Mouse (Mus musculus) midbrain, embryonic 11.5 days (tissue): ENCODE results near the gene Peli3. TPM values are rescaled to one million over a fixed set of nuclear protein-coding genes. Genes with fewer than 3 reads are reported as not detected.

Experiments
- ATAC-seq: fragments of 200-750 bp; cut with Nextera tagmentation; 2 replicates; pipeline ENCODE4 v1.8.0; 2017; ENCODE audit warnings: moderate TSS enrichment, moderate library complexity; ENCODE audit not compliant: low FRiP score
- DNase-seq: peaks from one replicate; pipeline ENCODE4 v3.0.0; 2015; ENCODE audit warnings: low spot score; ENCODE audit errors: missing footprints
- H3K27ac ChIP-seq: fragments of 300-500 bp; sonication (generic); 2 replicates; pipeline ENCODE4 v1.5.1; 2014; ENCODE audit warnings: low read depth, low read length
- H3K27me3 ChIP-seq: fragments of 300-500 bp; sonication (generic); 2 replicates; pipeline ENCODE4 v1.6.1; 2014; ENCODE audit warnings: mild to moderate bottlenecking, low read length, moderate library complexity, mixed read lengths; ENCODE audit not compliant: control insufficient read depth, insufficient read depth
- H3K36me3 ChIP-seq: fragments of 300-500 bp; sonication (generic); 2 replicates; pipeline ENCODE4 v1.6.1; 2014; ENCODE audit warnings: mild to moderate bottlenecking, low read length, moderate library complexity, mixed read lengths; ENCODE audit not compliant: control insufficient read depth, insufficient read depth
- H3K4me1 ChIP-seq: fragments of 300-500 bp; sonication (generic); 2 replicates; pipeline ENCODE4 v1.6.1; 2014; ENCODE audit warnings: low read length; ENCODE audit not compliant: control insufficient read depth, insufficient read depth
- H3K4me2 ChIP-seq: fragments of 300-500 bp; sonication (generic); 2 replicates; pipeline ENCODE4 v1.6.1; 2014; ENCODE audit warnings: mild to moderate bottlenecking, moderate library complexity
- H3K4me3 ChIP-seq: fragments of 300-500 bp; sonication (generic); 2 replicates; pipeline ENCODE4 v1.5.1; 2014; ENCODE audit warnings: low read depth, low read length
- H3K9ac ChIP-seq: fragments of 300-500 bp; sonication (generic); 2 replicates; pipeline ENCODE4 v1.6.1; 2014; ENCODE audit warnings: low read length
- H3K9me3 ChIP-seq: fragments of 300-500 bp; sonication (generic); 2 replicates; pipeline ENCODE4 v1.6.1; 2016; ENCODE audit warnings: low read length; ENCODE audit not compliant: control insufficient read depth
- WGBS: fragments of 180-500 bp; shearing (Covaris S2); extraction: QIAGEN DNeasy Blood & Tissue Kit; methylation state at CpG from one replicate; pipeline ENCODE4 v1.1.7; 2014; 5-methylcytosine and 5-hydroxymethylcytosine counted together
- polyA plus RNA-seq: library from polyadenylated mRNA; unstranded; fragments of >200 nt; fragmentation: Nextera tagmentation; extraction: Ambion mirVana; gene quantifications from 2 replicates; pipeline ENCODE4 v1.2.1, GENCODE M21; 2014

Gene Peli3
- 1.3 and 1.5 TPM in 2 replicates for polyA plus RNA-seq

- WGBS, result 2% methylated on average over 54 of the region's 55 CpGs
- Histone ChIP-seq H3K4me3 (peak within 1 kb of the TSS; percentile 58), H3K4me1 (peaks cover 4% of the 10 kb centered on the region; the same call in 1 of the 2 replicates), H3K36me3 (no peaks in the 10 kb centered on the region), H3K9me3 (no peaks in the 10 kb centered on the region), H3K27me3 (peaks cover 8% of the 10 kb centered on the region; the same call in 1 of the 2 replicates), H3K27ac (no peak within 1 kb of the TSS), H3K4me2 (peak within 1 kb of the TSS; percentile 99), H3K9ac (peak within 1 kb of the TSS; percentile 63)
- peak; percentile 97 for DNase-seq
- ATAC-seq, result peak; percentile 96
These were observed at the start of gene Peli3 for GRCm38 (mm10) chr19:4942551-4943252. Peli3 (minus strand) TSS chr19:4943127.

DNA sequence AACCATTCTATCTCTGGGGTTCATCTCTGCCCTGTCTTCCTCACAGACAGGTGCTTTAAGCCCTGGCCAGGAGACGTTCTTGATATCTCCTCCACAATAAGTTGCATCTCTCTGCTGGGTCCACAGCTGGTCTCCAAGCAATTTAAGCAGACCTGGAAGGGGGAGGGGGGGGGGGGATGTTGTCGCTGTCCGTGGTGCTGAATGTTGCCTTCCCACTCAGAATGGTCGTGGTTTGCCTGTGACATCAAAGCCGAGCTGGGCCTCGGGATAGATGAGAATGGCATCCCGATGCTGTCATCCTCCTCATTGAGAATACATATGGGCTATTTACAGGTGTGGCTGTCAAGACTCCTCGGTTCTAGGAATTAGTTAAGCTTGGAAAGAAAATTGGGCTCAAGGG is 49.4 kb upstream of the Peli3 start:
- ATAC-seq, result no peak
- Histone ChIP-seq H3K27ac (no peak overlapping the region), H3K4me2 (no peak overlapping the region), H3K4me3 (no peak overlapping the region), H3K9me3 (no peaks in the 10 kb centered on the region), H3K36me3 (no peaks in the 10 kb centered on the region), H3K9ac (no peak overlapping the region), H3K4me1 (peaks cover 6% of the 10 kb centered on the region), H3K27me3 (peaks cover 40% of the 10 kb centered on the region)
- WGBS, result 22% methylated on average over 8 of the region's 8 CpGs
- DNase-seq, result peak; percentile 88

DNA sequence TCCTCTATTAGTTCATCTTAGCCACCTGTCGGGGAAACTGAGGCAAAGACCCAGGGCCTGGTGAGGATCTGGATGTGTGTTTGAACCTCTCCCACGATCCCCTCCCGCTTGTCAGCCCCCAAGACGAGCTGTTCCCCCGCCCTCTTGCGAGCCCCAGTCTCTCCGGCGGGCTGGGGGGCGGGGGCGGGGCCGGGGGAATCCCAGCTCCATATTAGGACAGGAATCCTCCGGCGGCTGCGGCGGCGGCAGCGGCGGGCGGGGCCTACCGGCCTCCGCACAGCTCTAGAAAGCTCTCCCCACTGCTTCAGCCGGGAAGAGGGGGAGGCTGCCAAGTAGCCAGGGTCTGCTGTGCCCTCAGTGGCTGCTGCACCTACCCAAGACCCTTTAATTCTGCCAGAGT is 47.8 kb upstream of the Peli3 start:
- H3K4me3 ChIP-seq, result 0 out of 2 replicates have a peak overlapping the region, but pooled peaks have one; percentile 3
- no peak for DNase-seq
- no peak overlapping the region for H3K27ac ChIP-seq
- peak overlapping the region; percentile 33 for H3K4me2 ChIP-seq
- H3K9ac ChIP-seq, result no peak overlapping the region
- H3K27me3 ChIP-seq, result peaks cover 40% of the 10 kb centered on the region
- no peak for ATAC-seq
- H3K9me3 ChIP-seq, result no peaks in the 10 kb centered on the region
- peaks cover 6% of the 10 kb centered on the region for H3K4me1 ChIP-seq
- H3K36me3 ChIP-seq, result no peaks in the 10 kb centered on the region
- 2% methylated on average over 19 of the region's 22 CpGs for WGBS

DNA sequence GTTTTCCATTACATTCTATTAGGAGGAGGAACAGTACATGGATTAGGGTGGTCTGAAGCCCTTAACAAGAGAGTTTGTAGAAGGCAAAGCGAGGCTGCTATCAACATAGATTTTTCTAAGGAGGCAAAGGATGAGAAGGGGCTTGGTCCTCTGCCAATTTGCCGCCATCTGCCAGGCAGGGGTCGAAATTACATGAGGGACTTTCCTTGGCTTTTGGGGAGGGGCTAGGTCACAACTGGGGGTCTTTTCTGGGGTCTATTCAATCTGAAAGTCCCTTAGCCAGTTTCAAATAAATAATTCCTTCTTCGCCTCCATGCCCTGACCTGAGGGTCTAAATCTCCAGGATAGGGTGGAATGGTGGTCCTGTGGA is 47.3 kb upstream of the Peli3 start, which contains the start of gene Npas4:
TSS of gene Npas4 (minus strand) at position 61 of the 370 bp plus-strand sequence.
- 13% methylated on average over 4 of the region's 4 CpGs for WGBS
- peak within 1 kb of the TSS; percentile 45 for H3K4me2 ChIP-seq
- no peak within 1 kb of the TSS for H3K27ac ChIP-seq
- H3K27me3 ChIP-seq, result peaks cover 40% of the 10 kb centered on the region
- H3K4me3 ChIP-seq, result peak within 1 kb of the TSS; percentile 34
- H3K9me3 ChIP-seq, result no peaks in the 10 kb centered on the region
- ATAC-seq (no peak), DNase-seq (no peak)
- peaks cover 6% of the 10 kb centered on the region for H3K4me1 ChIP-seq
- no peak within 1 kb of the TSS; the same call in 1 of the 2 replicates for H3K9ac ChIP-seq
- H3K36me3 ChIP-seq, result no peaks in the 10 kb centered on the region

GRCm38 (mm10) chr19:4989434-4990255 is 46.7 kb upstream of the Peli3 start:
- Histone ChIP-seq H3K27ac (no peak overlapping the region), H3K4me3 (peak overlapping the region; percentile 34), H3K9me3 (no peaks in the 10 kb centered on the region), H3K4me2 (peak overlapping the region; percentile 45), H3K9ac (no peak overlapping the region; the same call in 1 of the 2 replicates), H3K27me3 (peaks cover 43% of the 10 kb centered on the region), H3K36me3 (no peaks in the 10 kb centered on the region), H3K4me1 (peaks cover 6% of the 10 kb centered on the region)
- 18% methylated on average over 44 of the region's 47 CpGs for WGBS
- no peak for ATAC-seq
- DNase-seq, result peak; percentile 91

DNA sequence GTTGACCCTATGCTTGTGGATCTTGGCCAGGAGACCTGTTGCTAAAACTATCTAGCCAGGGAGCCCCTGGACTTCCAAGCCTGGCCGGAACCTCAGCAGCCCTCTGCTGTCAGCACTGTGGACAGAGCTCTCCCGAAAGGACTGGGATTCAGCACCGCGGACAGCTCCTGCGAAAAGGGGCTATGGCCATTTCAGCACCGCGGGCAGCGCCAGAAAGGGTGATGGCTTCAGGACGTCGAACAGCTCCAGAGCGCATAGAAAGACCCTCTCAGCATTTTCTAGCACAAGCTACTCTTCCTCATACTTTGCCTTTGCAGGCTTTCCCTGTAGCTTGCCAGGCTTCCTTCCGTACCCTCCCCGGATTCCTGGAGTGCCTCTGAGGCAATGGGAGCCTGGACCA is 46.1 kb upstream of the Peli3 start:
- Histone ChIP-seq H3K9me3 (no peaks in the 10 kb centered on the region), H3K27ac (no peak overlapping the region), H3K4me1 (peaks cover 6% of the 10 kb centered on the region), H3K4me3 (peak overlapping the region; percentile 34; the same call in 1 of the 2 replicates), H3K4me2 (peak overlapping the region; percentile 45; the same call in 1 of the 2 replicates), H3K9ac (no peak overlapping the region), H3K36me3 (no peaks in the 10 kb centered on the region), H3K27me3 (peaks cover 47% of the 10 kb centered on the region)
- DNase-seq (peak; percentile 99), ATAC-seq (no peak)
- 6% methylated on average over 13 of the region's 13 CpGs for WGBS

- ATAC-seq, result no peak
These were observed 38.8 kb upstream of the Peli3 start for GRCm38 (mm10) chr19:4981767-4982166.

GRCm38 (mm10) chr19:4968236-4968635 is 25.3 kb upstream of the Peli3 start:
- Histone ChIP-seq H3K9me3 (no peaks in the 10 kb centered on the region), H3K9ac (no peak overlapping the region), H3K4me2 (no peak overlapping the region), H3K4me1 (peaks cover under 1% of the 10 kb centered on the region; the same call in 1 of the 2 replicates), H3K27ac (no peak overlapping the region), H3K4me3 (no peak overlapping the region), H3K36me3 (peaks cover 11% of the 10 kb centered on the region), H3K27me3 (no peaks in the 10 kb centered on the region)
- 90% methylated on average over 2 of the region's 2 CpGs for WGBS
- ATAC-seq (no peak), DNase-seq (no peak)

More at GRCm38 (mm10) chr19:4981767-4982166, 38.8 kb upstream of the Peli3 start:
- Histone ChIP-seq H3K4me3 (no peak overlapping the region), H3K4me2 (no peak overlapping the region), H3K4me1 (no peaks in the 10 kb centered on the region), H3K9ac (no peak overlapping the region), H3K27me3 (peaks cover 8% of the 10 kb centered on the region), H3K27ac (no peak overlapping the region), H3K36me3 (no peaks in the 10 kb centered on the region), H3K9me3 (no peaks in the 10 kb centered on the region)
- DNase-seq, result peak; percentile 89
